25 mouse cellular contexts compared by ENCODE assay signal in the genomic region with DNA sequence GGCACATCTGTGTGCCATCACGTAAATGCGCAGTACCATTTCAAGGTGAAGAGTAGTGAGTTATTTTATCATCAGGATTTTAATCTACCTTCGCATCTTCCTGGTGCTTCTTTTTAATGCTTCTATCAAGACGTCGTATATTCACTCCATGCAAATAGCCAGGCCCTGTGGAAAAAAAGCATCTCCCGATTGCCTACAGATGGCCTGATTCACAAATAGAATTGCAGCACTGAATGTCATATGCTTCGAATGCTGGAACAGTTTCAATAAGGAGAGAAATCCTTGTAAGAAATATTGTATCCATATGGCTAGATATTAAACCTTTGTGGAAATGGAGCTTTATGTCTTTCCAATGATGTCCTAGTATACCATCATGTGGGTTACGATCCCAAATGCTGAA.
DNase-seq lines count a peak whose midpoint lies in the region; ATAC-seq and TF ChIP-seq lines count a peak whose summit lies in the region.
"Had no signal": no experiment of that assay in that cellular context is flagged by ENCODE, and none has a peak within 500 bp of the region (broad histone marks: within the 10 kb centered on the region; RNA-seq: fewer than 3 reads in every experiment).

No protein-coding gene starts in this region.

- no peak overlapping the region for H3K27ac ChIP-seq in forebrain, postnatal 0 days (ENCODE audit: low read depth, low read length)
- no peak overlapping the region for H3K27ac ChIP-seq in forebrain, embryonic 12.5 days
- no peak overlapping the region; the same call in 1 of the 2 replicates for H3K27ac ChIP-seq in layer of hippocampus, adult 2 months
- H3K27ac ChIP-seq: embryonic facial prominence, embryonic 12.5 days; gastrocnemius, adult 2 months; heart, embryonic 15.5 days; intestine, embryonic 15.5 days; neural tube, embryonic 15.5 days had no signal

- 70% methylated on average over 8 of the region's 8 CpGs for WGBS in forebrain, postnatal 0 days
- WGBS in forebrain, embryonic 12.5 days = 92% methylated on average over 8 of the region's 8 CpGs

- no peak for TF ChIP-seq CTCF in forebrain, postnatal 0 days (IDR thresholded peaks at IDR 0.05; ENCODE audit: low read depth)
- no peak for TF ChIP-seq CTCF in layer of hippocampus, adult 2 months (conservative IDR thresholded peaks at IDR 0.05)

- DNase-seq in forebrain, postnatal 0 days = peak; percentile 54
- DNase-seq in layer of hippocampus, adult 2 months (ENCODE audit: low spot score in 2 of 2) = peak; percentile 12 to 34
- no peak for DNase-seq in layer of hippocampus, postnatal 10 days (ENCODE audit: low spot score in 2 of 2)
- peak; percentile 41 to 68 for DNase-seq in right cerebral cortex, postnatal 10 days (ENCODE audit: low spot score in 2 of 2)
- DNase-seq in right cerebral cortex, postnatal 25 days = no peak
- DNase-seq in spleen, postnatal 10 days (ENCODE audit: low spot score in 2 of 2) = no peak
- DNase-seq: adrenal gland, postnatal 36 days; cerebellum, adult 18-20 months; cerebellum, postnatal 14 days; gastrocnemius, adult 2 months; heart, postnatal 4 days; kidney, adult 8-10 months; kidney, postnatal 10 days; liver, postnatal 0 days; thymus, postnatal 25 days had no signal

- H3K9ac ChIP-seq in forebrain, postnatal 0 days = no peak overlapping the region
- H3K9ac ChIP-seq in forebrain, embryonic 12.5 days = no peak overlapping the region
- H3K9ac ChIP-seq: embryonic facial prominence, embryonic 12.5 days; heart, embryonic 15.5 days; intestine, embryonic 15.5 days; liver, postnatal 0 days; neural tube, embryonic 15.5 days had no signal

- ATAC-seq in forebrain, postnatal 0 days = no peak
- ATAC-seq in forebrain, embryonic 12.5 days (ENCODE audit: low FRiP score) = no peak
- ATAC-seq: hindbrain, embryonic 16.5 days; intestine, embryonic 15.5 days; liver, postnatal 0 days; lung, postnatal 0 days had no signal

- H3K36me3 ChIP-seq in forebrain, postnatal 0 days (ENCODE audit: insufficient read depth) = no peaks in the 10 kb centered on the region
- H3K36me3 ChIP-seq in forebrain, embryonic 12.5 days (replicated peaks) = no peaks in the 10 kb centered on the region
- H3K36me3 ChIP-seq: embryonic facial prominence, embryonic 12.5 days; heart, embryonic 15.5 days; intestine, embryonic 15.5 days; neural tube, embryonic 15.5 days had no signal

- no peaks in the 10 kb centered on the region for H3K4me1 ChIP-seq in forebrain, postnatal 0 days (ENCODE audit: insufficient read depth)
- no peaks in the 10 kb centered on the region for H3K4me1 ChIP-seq in forebrain, embryonic 12.5 days
- H3K4me1 ChIP-seq: embryonic facial prominence, embryonic 12.5 days; heart, embryonic 15.5 days; intestine, embryonic 15.5 days had no signal

- peaks cover 5% of the 10 kb centered on the region; the same call in 1 of the 2 replicates for H3K9me3 ChIP-seq in forebrain, postnatal 0 days (ENCODE audit: low read length)
- H3K9me3 ChIP-seq in forebrain, embryonic 12.5 days = no peaks in the 10 kb centered on the region
- H3K9me3 ChIP-seq: embryonic facial prominence, embryonic 12.5 days; heart, embryonic 15.5 days; intestine, embryonic 15.5 days; neural tube, embryonic 15.5 days had no signal

- no peaks in the 10 kb centered on the region for H3K27me3 ChIP-seq in forebrain, postnatal 0 days (ENCODE audit: insufficient read depth, low read length)
- H3K27me3 ChIP-seq in forebrain, embryonic 12.5 days = no peaks in the 10 kb centered on the region
- H3K27me3 ChIP-seq: embryonic facial prominence, embryonic 12.5 days; heart, embryonic 15.5 days; intestine, embryonic 15.5 days; neural tube, embryonic 15.5 days had no signal

- no peak overlapping the region for H3K4me2 ChIP-seq in forebrain, postnatal 0 days (ENCODE audit: low read depth)
- H3K4me2 ChIP-seq in forebrain, embryonic 12.5 days = no peak overlapping the region
- H3K4me2 ChIP-seq: embryonic facial prominence, embryonic 12.5 days; heart, embryonic 15.5 days; intestine, embryonic 15.5 days; liver, embryonic 11.5 days; midbrain, embryonic 11.5 days; neural tube, embryonic 15.5 days had no signal

- no peak overlapping the region for H3K4me3 ChIP-seq in forebrain, postnatal 0 days (ENCODE audit: low read depth, low read length)
- H3K4me3 ChIP-seq in forebrain, embryonic 12.5 days (replicated peaks) = no peak overlapping the region
- no peak overlapping the region for H3K4me3 ChIP-seq in layer of hippocampus, adult 2 months
- H3K4me3 ChIP-seq: embryonic facial prominence, embryonic 12.5 days; erythroblast, embryonic 14.5 days; gastrocnemius, adult 2 months; heart, embryonic 15.5 days; intestine, embryonic 15.5 days; neural tube, embryonic 15.5 days had no signal

Comparison
In these comparisons a context has a peak if more than half of its experiments do, and no peak if none do; other contexts are left out.
1. DNase-seq: peak in forebrain, postnatal 0 days (single experiment), layer of hippocampus, adult 2 months (2 of 2) and right cerebral cortex, postnatal 10 days (2 of 2); none in layer of hippocampus, postnatal 10 days (0 of 2), right cerebral cortex, postnatal 25 days (single experiment) and spleen, postnatal 10 days (0 of 2).